Mouse (Mus musculus) R1 (cell line): ENCODE results near the gene Gm20481.
"Not testable (repeated sequence)": the region's sequence is repeated elsewhere in the genome, so short reads cannot be mapped to it uniquely, and the experiment has no call there.

Experiments used
- DNase-seq: peaks from one replicate; pipeline ENCODE4 v3.0.0-alpha.2; 2018; ENCODE audit warnings: low read depth, low spot score

Gene Gm20481

GRCm38 (mm10) chr17:35003022-35003838 lies 33.5 kb downstream of the Gm20481 start:
- DNase-seq, result peak; percentile 51

GRCm38 (mm10) chr17:35004075-35004717 lies 34.5 kb downstream of the Gm20481 start:
- DNase-seq, result no peak

- DNase-seq, result no peak
Measured at GRCm38 (mm10) chr17:35005158-35005557, 35.4 kb downstream of the Gm20481 start.

- not testable (repeated sequence) for DNase-seq
Measured at GRCm38 (mm10) chr17:35005902-35006301, 36.2 kb downstream of the Gm20481 start.

GRCm38 (mm10) chr17:35007387-35007991 lies 37.8 kb downstream of the Gm20481 start:
- no peak for DNase-seq

GRCm38 (mm10) chr17:35009586-35009985 lies 39.9 kb downstream of the Gm20481 start:
- no peak for DNase-seq

- no peak for DNase-seq
Measured at GRCm38 (mm10) chr17:35011440-35011839, 41.7 kb downstream of the Gm20481 start.

- DNase-seq, result no peak
Measured at GRCm38 (mm10) chr17:35012430-35012829, 42.7 kb downstream of the Gm20481 start.

GRCm38 (mm10) chr17:35013221-35013620 lies 43.5 kb downstream of the Gm20481 start:
- no peak for DNase-seq

- no peak for DNase-seq
Measured at GRCm38 (mm10) chr17:35015296-35015695, 45.6 kb downstream of the Gm20481 start.

- no peak for DNase-seq
Measured at GRCm38 (mm10) chr17:35016376-35016775, 46.7 kb downstream of the Gm20481 start, which contains the start of gene Vwa7. Vwa7 (plus strand) TSS chr17:35016579.

- no peak for DNase-seq
Measured at GRCm38 (mm10) chr17:35016791-35017705, 47.3 kb downstream of the Gm20481 start.

- no peak for DNase-seq
Measured at GRCm38 (mm10) chr17:35017706-35018030, 48.0 kb downstream of the Gm20481 start.

- no peak for DNase-seq
Measured at GRCm38 (mm10) chr17:35018171-35018570, 48.5 kb downstream of the Gm20481 start.

- no peak for DNase-seq
Measured at GRCm38 (mm10) chr17:35019894-35020293, 50.2 kb downstream of the Gm20481 start.

- DNase-seq, result no peak
Measured at GRCm38 (mm10) chr17:35020551-35020950, 50.8 kb downstream of the Gm20481 start.

GRCm38 (mm10) chr17:35021163-35021808 lies 51.6 kb downstream of the Gm20481 start:
- DNase-seq, result peak; percentile 83
